Mouse (Mus musculus) MEL (cell line): ENCODE data around the gene Ola1.

Source experiments
- CTCF ChIP-seq, 3 experiments: IDR thresholded peaks in 2 of 3; conservative IDR thresholded peaks in 1 of 3; 2 replicates each; pipeline ENCODE4 v1.5.1; 2011 to 2012; ENCODE audit warnings: low read length in 3 of 3, low read depth in 2 of 3, mild to moderate bottlenecking in 2 of 3, improper control_type of control experiment in 1 of 3, inconsistent platforms in 1 of 3, mixed read lengths in 1 of 3, moderate library complexity in 1 of 3; ENCODE audit not compliant: control insufficient read depth in 1 of 3, insufficient read depth in 1 of 3, poor library complexity in 1 of 3, severe bottlenecking in 1 of 3
- E2F4 ChIP-seq: IDR thresholded peaks from 2 replicates; pipeline ENCODE4 v1.6.1; 2011; ENCODE audit warnings: low read depth, low read length, improper control_type of control experiment, borderline replicate concordance
- EP300 ChIP-seq, 2 experiments: IDR thresholded peaks; 2 replicates each; pipeline ENCODE4 v1.6.1; 2011; ENCODE audit warnings: improper control_type of control experiment in 2 of 2, low read length in 2 of 2, low read depth in 1 of 2, mild to moderate bottlenecking in 1 of 2
- ETS1 ChIP-seq: IDR thresholded peaks from 2 replicates; pipeline ENCODE4 v1.6.1; 2012; ENCODE audit warnings: low read depth, mild to moderate bottlenecking, inconsistent platforms, low read length, improper control_type of control experiment, moderate library complexity
- JUND ChIP-seq: IDR thresholded peaks from 2 replicates; pipeline ENCODE4 v1.6.1; 2011; ENCODE audit warnings: low read depth, mild to moderate bottlenecking, improper control_type of control experiment, low read length
- MAFK ChIP-seq: IDR thresholded peaks from 2 replicates; pipeline ENCODE4 v1.6.1; 2011; ENCODE audit warnings: low read depth, mild to moderate bottlenecking, low read length, improper control_type of control experiment, borderline replicate concordance
- POLR2A ChIP-seq, 2 experiments: IDR thresholded peaks; 2 replicates each; pipeline ENCODE4 v1.6.1; 2011 to 2012; ENCODE audit warnings: low read length in 2 of 2, mild to moderate bottlenecking in 2 of 2, control low read depth in 1 of 2, improper control_type of control experiment in 1 of 2, low read depth in 1 of 2, moderate library complexity in 1 of 2; ENCODE audit not compliant: control insufficient read depth in 1 of 2, insufficient read depth in 1 of 2, poor library complexity in 1 of 2
- POLR2AphosphoS2 ChIP-seq: IDR thresholded peaks from 2 replicates; pipeline ENCODE4 v1.6.1; 2011; ENCODE audit warnings: low read length, improper control_type of control experiment
- RCOR1 ChIP-seq: IDR thresholded peaks from 2 replicates; pipeline ENCODE4 v1.6.1; 2012; ENCODE audit warnings: low read depth, mild to moderate bottlenecking, inconsistent platforms, low read length, improper control_type of control experiment
- TAL1 ChIP-seq: IDR thresholded peaks from 2 replicates; pipeline ENCODE4 v1.6.1; 2012; ENCODE audit warnings: mild to moderate bottlenecking, inconsistent platforms, low read length, moderate library complexity, mixed read lengths
- TBP ChIP-seq: IDR thresholded peaks from 2 replicates; pipeline ENCODE4 v1.8.0; 2011; ENCODE audit warnings: low read depth, low read length, improper control_type of control experiment

- TF ChIP-seq EP300 (IDR thresholded peaks at IDR 0.05; ENCODE audit: low read depth in 1 of 2, low read length in 2 of 2) (no peak), RCOR1 (no peak), POLR2A (IDR thresholded peaks at IDR 0.05; ENCODE audit: control insufficient read depth in 1 of 2, insufficient read depth in 1 of 2, low read depth in 1 of 2, low read length in 2 of 2, poor library complexity in 1 of 2) (no peak), TBP (no peak), JUND (no peak), ETS1 (no peak), CTCF (IDR thresholded peaks at IDR 0.05 in 2 of 3, conservative IDR thresholded peaks at IDR 0.05 in 1 of 3; ENCODE audit: control insufficient read depth in 1 of 3, insufficient read depth in 1 of 3, low read depth in 2 of 3, low read length in 3 of 3, poor library complexity in 1 of 3, severe bottlenecking in 1 of 3) (no peak), E2F4 (no peak), TAL1 (no peak), MAFK (no peak), POLR2AphosphoS2 (no peak)
Observed at GRCm38 (mm10) chr2:73268281-73268680, 49.6 kb upstream of the Ola1 start.
